Mouse (Mus musculus) liver, postnatal 0 days (tissue): ENCODE measurements around the gene Ttll11.

Source experiments
- CTCF ChIP-seq: sonication (generic); IDR thresholded peaks from 2 replicates; pipeline ENCODE4 v1.5.1; 2016; ENCODE audit warnings: antibody characterized with exemption, low read depth
- EP300 ChIP-seq: IDR thresholded peaks from 2 replicates; pipeline ENCODE4 v1.6.1; 2016; ENCODE audit warnings: antibody characterized with exemption, low read depth, mild to moderate bottlenecking

DNA sequence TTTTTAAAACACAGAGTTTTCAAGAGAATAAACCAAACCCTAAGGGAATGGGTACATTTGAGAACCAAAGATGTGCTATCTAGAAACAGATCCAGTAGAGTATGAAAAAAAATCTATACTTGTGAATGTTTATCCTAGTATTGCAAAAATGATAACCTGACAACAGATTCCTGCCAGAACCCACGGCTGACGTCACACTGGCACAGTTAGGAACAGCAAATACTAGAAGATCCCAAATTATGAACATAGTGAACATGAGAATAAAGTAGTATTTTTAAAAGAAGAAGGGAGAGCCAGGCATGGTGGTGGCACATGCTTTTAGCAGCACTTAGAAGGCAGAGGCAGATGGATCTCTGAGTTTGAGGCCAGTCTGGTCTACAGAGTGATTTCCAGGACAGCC is 122.8 kb downstream of the Ttll11 start:
- no peak for TF ChIP-seq CTCF
- no peak for TF ChIP-seq EP300
